Mouse (Mus musculus) midbrain, embryonic 13.5 days (tissue): Measurements from ENCODE around the gene Zfp937. TPM values are rescaled to one million over a fixed set of nuclear protein-coding genes. Genes with fewer than 3 reads are reported as not detected.
"Not testable (repeated sequence)": the region's sequence is repeated elsewhere in the genome, so short reads cannot be mapped to it uniquely, and the experiment has no call there.

Source experiments
- ATAC-seq: fragments of 200-750 bp; cut with Nextera tagmentation; 2 replicates; pipeline ENCODE4 v1.8.0; 2017; ENCODE audit warnings: mild to moderate bottlenecking, moderate TSS enrichment, moderate library complexity
- H3K27ac ChIP-seq: fragments of 300-500 bp; sonication (generic); 2 replicates; pipeline ENCODE4 v1.5.1; 2015; ENCODE audit warnings: inconsistent platforms, mild to moderate bottlenecking, moderate library complexity
- H3K27me3 ChIP-seq: fragments of 300-500 bp; sonication (generic); 2 replicates; pipeline ENCODE4 v1.6.1; 2015; ENCODE audit warnings: mild to moderate bottlenecking, inconsistent platforms
- H3K36me3 ChIP-seq: fragments of 300-500 bp; sonication (generic); 2 replicates; pipeline ENCODE4 v1.6.1; 2015; ENCODE audit warnings: mild to moderate bottlenecking, inconsistent platforms
- H3K4me1 ChIP-seq: fragments of 300-500 bp; sonication (generic); replicated peaks from 2 replicates; pipeline ENCODE4 v1.6.1; 2015; ENCODE audit warnings: inconsistent platforms
- H3K4me2 ChIP-seq: fragments of 300-500 bp; sonication (generic); replicated peaks from 2 replicates; pipeline ENCODE4 v1.6.1; 2015; ENCODE audit warnings: moderate library complexity, mild to moderate bottlenecking, inconsistent platforms
- H3K4me3 ChIP-seq: fragments of 300-500 bp; sonication (generic); replicated peaks from 2 replicates; pipeline ENCODE4 v1.5.1; 2015; ENCODE audit warnings: mild to moderate bottlenecking, inconsistent platforms
- H3K9ac ChIP-seq: fragments of 300-500 bp; sonication (generic); replicated peaks from 2 replicates; pipeline ENCODE4 v1.6.1; 2015; ENCODE audit warnings: mild to moderate bottlenecking, inconsistent platforms
- H3K9me3 ChIP-seq: fragments of 300-500 bp; sonication (generic); 2 replicates; pipeline ENCODE4 v1.6.1; 2016; ENCODE audit warnings: mild to moderate bottlenecking, inconsistent platforms
- WGBS: fragments of 180-500 bp; shearing (Covaris S2); methylation state at CpG from one replicate; pipeline ENCODE4 v1.1.7; 2015; 5-methylcytosine and 5-hydroxymethylcytosine counted together
- polyA plus RNA-seq: library from polyadenylated mRNA; unstranded; fragments of >200 nt; fragmentation: Nextera tagmentation; extraction: Ambion mirVana; gene quantifications from 2 replicates; pipeline ENCODE4 v1.2.1, GENCODE M21; 2015

Zfp937 gene
- polyA plus RNA-seq: 11.3 and 11.5 TPM in 2 replicates

DNA sequence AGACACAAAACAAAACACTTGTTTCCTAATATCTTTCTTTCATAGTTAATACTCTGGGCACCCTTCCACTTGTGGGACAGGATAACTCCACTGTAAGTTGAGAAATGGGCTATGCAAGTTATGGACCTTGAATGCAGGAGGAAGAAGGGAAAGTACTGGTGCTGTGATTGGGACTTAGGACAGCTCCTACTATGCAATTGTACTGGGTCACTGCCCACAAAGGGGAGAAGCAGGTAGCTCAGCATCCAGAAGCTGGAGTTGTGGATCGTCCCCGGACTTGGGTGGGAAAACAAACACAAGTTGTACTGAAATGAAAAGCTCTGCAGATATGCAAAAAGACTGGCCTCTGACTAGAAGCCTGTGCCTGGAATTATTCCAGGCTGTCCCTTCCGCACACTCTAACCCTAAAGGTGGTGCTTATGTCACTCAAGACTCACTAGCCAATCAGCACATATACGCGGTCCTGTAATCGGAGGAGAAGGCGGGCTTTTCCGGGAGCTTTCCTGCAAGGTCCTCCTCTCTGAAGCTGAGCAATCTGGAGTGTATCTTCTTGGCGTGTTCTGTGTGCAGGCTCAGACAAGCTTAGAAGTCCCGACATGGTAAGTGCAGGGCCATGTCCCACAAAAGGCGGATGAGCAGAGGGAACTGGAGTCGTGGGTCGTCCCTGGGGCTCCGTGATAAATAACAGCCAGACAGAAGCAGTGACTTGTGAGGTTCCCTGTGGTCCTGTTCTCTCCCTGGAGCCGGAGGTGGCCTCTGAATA is at the start of gene Zfp937:
Zfp937 (plus strand) TSS at position 474 of the 763 bp plus-strand sequence.
- Histone ChIP-seq H3K9ac (peak within 1 kb of the TSS; percentile 59), H3K4me2 (peak within 1 kb of the TSS; percentile 53), H3K27ac (peak within 1 kb of the TSS; percentile 39; the same call in 1 of the 2 replicates), H3K4me3 (peak within 1 kb of the TSS; percentile 47)
- not testable (repeated sequence) for H3K4me1 ChIP-seq, H3K9me3 ChIP-seq, H3K27me3 ChIP-seq, H3K36me3 ChIP-seq
- 2% methylated on average over 15 of the region's 15 CpGs for WGBS
- peak; percentile 100 for ATAC-seq

GRCm38 (mm10) chr2:150173833-150174232 is 44.0 kb upstream of the Zfp937 start:
- Histone ChIP-seq H3K36me3 (no peaks in the 10 kb centered on the region), H3K4me1 (no peaks in the 10 kb centered on the region), H3K27me3 (no peaks in the 10 kb centered on the region), H3K4me2 (no peak overlapping the region), H3K27ac (no peak overlapping the region), H3K9ac (no peak overlapping the region), H3K9me3 (peaks cover 15% of the 10 kb centered on the region), H3K4me3 (no peak overlapping the region)
- ATAC-seq: no peak

- not testable (repeated sequence) for H3K27ac ChIP-seq, H3K4me1 ChIP-seq, H3K36me3 ChIP-seq, H3K9ac ChIP-seq, H3K4me3 ChIP-seq, H3K27me3 ChIP-seq, H3K4me2 ChIP-seq, ATAC-seq
- 88% methylated on average over 4 of the region's 4 CpGs for WGBS
- peaks cover 15% of the 10 kb centered on the region for H3K9me3 ChIP-seq
These were observed 38.3 kb upstream of the Zfp937 start, which contains the start of gene Gm10770 for GRCm38 (mm10) chr2:150179579-150179978. Gene Gm10770, minus strand, starts transcription at chr2:150179679.

DNA sequence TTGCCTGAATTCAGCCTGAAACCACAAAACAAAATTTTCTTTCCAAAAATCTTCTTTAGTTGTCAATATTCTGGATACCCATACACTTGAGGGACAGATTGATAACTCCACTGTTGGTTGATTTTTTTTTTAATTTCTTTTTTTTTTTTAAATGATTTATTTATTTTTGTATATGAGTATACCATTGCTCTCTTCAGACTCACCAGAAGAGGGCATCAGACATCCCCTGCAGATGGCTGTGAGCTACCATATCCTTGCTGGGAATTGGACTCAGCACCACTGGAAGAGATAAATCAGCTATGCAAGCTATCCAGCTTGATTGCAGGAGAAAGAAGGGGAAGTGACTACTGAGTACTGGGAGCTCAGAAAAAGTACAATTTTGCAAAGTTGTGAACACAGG is 36.8 kb upstream of the Zfp937 start:
- H3K9me3 ChIP-seq: peaks cover 15% of the 10 kb centered on the region
- not testable (repeated sequence) for H3K27ac ChIP-seq, H3K4me2 ChIP-seq, H3K36me3 ChIP-seq, H3K4me1 ChIP-seq, ATAC-seq, H3K4me3 ChIP-seq, H3K27me3 ChIP-seq, H3K9ac ChIP-seq

GRCm38 (mm10) chr2:150181570-150181999 is 36.3 kb upstream of the Zfp937 start, which contains the start of gene Gm14139:
Gene Gm14139, plus strand, starts transcription at chr2:150181755.
- peaks cover 15% of the 10 kb centered on the region for H3K9me3 ChIP-seq
- 83% methylated on average over 7 of the region's 7 CpGs for WGBS

GRCm38 (mm10) chr2:150218363-150218725 is 471 bp downstream of the Zfp937 start:
- Histone ChIP-seq H3K4me3 (peak overlapping the region; percentile 47), H3K27ac (0 out of 2 replicates have a peak overlapping the region, but pooled peaks have one; percentile 39), H3K4me2 (peak overlapping the region; percentile 53), H3K9ac (peak overlapping the region; percentile 59)
- not testable (repeated sequence) for H3K4me1 ChIP-seq, H3K36me3 ChIP-seq, H3K27me3 ChIP-seq, H3K9me3 ChIP-seq
- WGBS: 23% methylated on average over 4 of the region's 4 CpGs
- 0 out of 2 replicates have a peak, but pooled peaks have one; percentile 4 for ATAC-seq

More at GRCm38 (mm10) chr2:150181570-150181999, 36.3 kb upstream of the Zfp937 start, which contains the start of gene Gm14139:
- not testable (repeated sequence) for H3K27me3 ChIP-seq, H3K36me3 ChIP-seq, H3K27ac ChIP-seq, ATAC-seq, H3K4me2 ChIP-seq, H3K4me3 ChIP-seq, H3K9ac ChIP-seq, H3K4me1 ChIP-seq

DNA sequence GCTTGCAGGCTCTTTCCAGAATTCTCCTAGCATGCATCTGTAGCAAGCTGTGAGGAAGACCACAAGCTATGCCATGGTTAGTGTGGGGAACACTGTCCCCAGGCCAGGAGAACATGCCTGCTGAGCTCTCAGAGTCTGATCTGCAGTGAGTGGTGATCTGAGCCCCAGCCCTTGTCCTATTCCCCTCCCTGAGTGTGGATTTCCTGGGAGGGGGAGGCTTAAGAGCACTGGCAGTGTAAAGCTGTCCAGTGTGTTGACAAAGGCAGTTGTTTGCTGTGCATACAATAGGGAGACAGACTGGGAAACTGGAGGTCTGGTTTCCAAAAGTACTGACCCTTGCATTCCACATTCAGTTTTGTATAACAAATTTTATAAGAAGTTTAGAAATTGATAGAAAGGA is 5.4 kb downstream of the Zfp937 start:
- not testable (repeated sequence) for H3K9me3 ChIP-seq, H3K9ac ChIP-seq, H3K27ac ChIP-seq, H3K36me3 ChIP-seq, H3K27me3 ChIP-seq, H3K4me2 ChIP-seq, H3K4me3 ChIP-seq, H3K4me1 ChIP-seq, ATAC-seq

GRCm38 (mm10) chr2:150243211-150243610 is 25.3 kb downstream of the Zfp937 start:
- ATAC-seq: no peak
- Histone ChIP-seq H3K4me1 (no peaks in the 10 kb centered on the region), H3K4me3 (no peak overlapping the region), H3K4me2 (no peak overlapping the region), H3K9me3 (peaks cover 42% of the 10 kb centered on the region), H3K27ac (no peak overlapping the region), H3K36me3 (peaks cover 33% of the 10 kb centered on the region), H3K27me3 (no peaks in the 10 kb centered on the region), H3K9ac (no peak overlapping the region)
- 96% methylated on average over 2 of the region's 2 CpGs for WGBS

GRCm38 (mm10) chr2:150255491-150255890 is 37.6 kb downstream of the Zfp937 start, which contains the start of gene Gm21994:
Gene Gm21994, minus strand, starts transcription at chr2:150255591.
- WGBS: 63% methylated on average over 2 of the region's 2 CpGs
- H3K9ac ChIP-seq, H3K4me3 ChIP-seq, H3K4me2 ChIP-seq, H3K27ac ChIP-seq, H3K4me1 ChIP-seq, H3K27me3 ChIP-seq, H3K36me3 ChIP-seq, ATAC-seq: not testable (repeated sequence)
- peaks cover 11% of the 10 kb centered on the region; the same call in 1 of the 2 replicates for H3K9me3 ChIP-seq

DNA sequence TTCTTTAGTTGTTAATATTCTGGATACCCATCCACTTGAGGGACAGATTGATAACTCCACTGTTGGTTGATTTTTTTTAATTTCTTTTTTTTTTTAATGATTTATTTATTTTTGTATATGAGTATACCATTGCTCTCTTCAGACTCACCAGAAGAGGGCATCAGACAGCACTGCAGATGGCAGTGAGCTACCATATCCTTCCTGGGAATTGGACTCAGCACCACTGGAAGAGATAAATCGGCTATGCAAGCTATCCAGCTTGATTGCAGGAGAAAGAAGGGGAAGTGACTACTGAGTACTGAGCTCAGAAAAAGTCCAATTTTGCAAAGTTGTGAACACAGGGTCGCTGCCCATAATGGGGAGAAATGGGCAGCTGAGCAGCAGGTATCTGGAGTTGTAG is 39.0 kb downstream of the Zfp937 start:
- not testable (repeated sequence) for H3K9ac ChIP-seq, ATAC-seq, H3K27ac ChIP-seq, H3K27me3 ChIP-seq, H3K36me3 ChIP-seq, H3K4me1 ChIP-seq, H3K4me3 ChIP-seq, H3K4me2 ChIP-seq
- H3K9me3 ChIP-seq: peaks cover 11% of the 10 kb centered on the region; the same call in 1 of the 2 replicates
- 69% methylated on average over 2 of the region's 2 CpGs for WGBS

DNA sequence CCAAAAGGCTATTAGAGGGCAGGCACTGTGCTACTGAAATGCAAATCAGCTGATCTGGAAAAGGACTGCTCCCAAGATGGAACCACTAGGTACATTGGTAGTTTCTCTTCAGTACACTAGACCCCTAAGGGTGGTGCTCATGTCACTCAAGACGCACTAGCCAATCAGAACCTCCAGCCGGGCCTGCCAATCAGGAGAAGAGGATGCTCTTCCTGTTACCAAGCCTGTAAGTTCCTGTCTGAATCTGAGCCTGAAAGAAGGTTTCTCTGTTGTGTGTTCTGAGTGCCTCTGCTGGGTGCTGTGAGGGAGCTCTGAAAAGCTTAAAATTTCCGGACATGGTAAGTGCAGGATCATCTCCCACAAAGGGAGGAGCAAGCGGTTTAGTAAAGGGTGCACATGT is 39.4 kb downstream of the Zfp937 start, which contains the start of gene Gm14124:
Gm14124 (plus strand) TSS at position 227 of the 400 bp plus-strand sequence.
- H3K9me3 ChIP-seq: peaks cover 11% of the 10 kb centered on the region; the same call in 1 of the 2 replicates
- H3K4me3 ChIP-seq, H3K27ac ChIP-seq, H3K36me3 ChIP-seq, H3K4me2 ChIP-seq, H3K27me3 ChIP-seq, H3K9ac ChIP-seq, H3K4me1 ChIP-seq, ATAC-seq: not testable (repeated sequence)
- 84% methylated on average over 4 of the region's 4 CpGs for WGBS
